Mouse (Mus musculus) gastrocnemius, postnatal 14 days (tissue): Measurements from ENCODE around the gene Erf. TPM values are rescaled to one million over a fixed set of nuclear protein-coding genes. Genes with fewer than 3 reads are reported as not detected.

ENCODE experiments used
- DNase-seq: peaks from one replicate; pipeline ENCODE4 v3.0.0; 2021; ENCODE audit warnings: mixed read lengths
- intact Hi-C: fragments of 180-260 bp; cut with DNase I; formaldehyde crosslinking; loops from one replicate; pipeline ENCODE4 v1.15.1; 2025; ENCODE audit warnings: low total_unique reads
- total RNA-seq, 2 experiments: library from RNA; stranded (reverse); gene quantifications; 2 replicates each; pipeline ENCODE4 v1.2.3; 2021

Gene Erf
- total RNA-seq, 2 experiments from 2014 or later, result 9.8 to 11.8 TPM

DNA sequence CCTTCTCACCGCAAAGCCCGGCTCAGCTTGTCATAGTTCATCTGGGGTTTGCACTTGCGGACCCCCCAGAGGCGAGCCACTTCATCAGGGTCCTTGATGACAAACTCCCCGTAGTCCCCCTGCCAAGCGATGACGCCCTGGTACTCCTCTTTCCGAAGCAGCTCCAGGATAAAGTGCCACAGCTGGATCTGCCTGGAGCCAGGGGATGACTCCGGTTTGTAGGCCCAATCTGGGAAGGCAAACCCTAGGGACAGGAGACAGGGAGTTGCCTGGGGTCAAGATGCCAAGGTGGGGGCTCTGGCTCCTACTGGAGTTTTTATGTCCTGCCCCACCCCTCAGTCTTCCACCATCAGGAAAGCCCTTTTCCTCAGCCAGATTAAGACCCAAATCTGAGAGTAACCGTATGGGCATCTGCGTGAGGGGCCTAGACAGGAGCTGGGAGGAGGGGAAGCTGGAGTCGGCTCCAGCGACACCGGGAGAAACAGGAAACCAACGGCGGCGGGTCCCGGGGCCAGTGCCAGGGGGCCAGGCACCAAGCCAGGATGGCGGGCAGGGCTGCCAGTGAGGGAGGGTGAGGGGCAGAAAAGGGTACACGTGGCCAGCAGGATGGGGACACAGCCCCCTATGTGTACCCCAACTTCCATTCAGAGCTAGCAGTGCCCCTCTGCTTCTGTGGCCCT, 4.3 kb downstream of the Erf start:
- DNase-seq, result no peak
- intact Hi-C loops, result loop anchor here (10.0 kb wide), 1 partner anchor 69 kb away; the partner anchor contains the start of gene Megf8

DNA sequence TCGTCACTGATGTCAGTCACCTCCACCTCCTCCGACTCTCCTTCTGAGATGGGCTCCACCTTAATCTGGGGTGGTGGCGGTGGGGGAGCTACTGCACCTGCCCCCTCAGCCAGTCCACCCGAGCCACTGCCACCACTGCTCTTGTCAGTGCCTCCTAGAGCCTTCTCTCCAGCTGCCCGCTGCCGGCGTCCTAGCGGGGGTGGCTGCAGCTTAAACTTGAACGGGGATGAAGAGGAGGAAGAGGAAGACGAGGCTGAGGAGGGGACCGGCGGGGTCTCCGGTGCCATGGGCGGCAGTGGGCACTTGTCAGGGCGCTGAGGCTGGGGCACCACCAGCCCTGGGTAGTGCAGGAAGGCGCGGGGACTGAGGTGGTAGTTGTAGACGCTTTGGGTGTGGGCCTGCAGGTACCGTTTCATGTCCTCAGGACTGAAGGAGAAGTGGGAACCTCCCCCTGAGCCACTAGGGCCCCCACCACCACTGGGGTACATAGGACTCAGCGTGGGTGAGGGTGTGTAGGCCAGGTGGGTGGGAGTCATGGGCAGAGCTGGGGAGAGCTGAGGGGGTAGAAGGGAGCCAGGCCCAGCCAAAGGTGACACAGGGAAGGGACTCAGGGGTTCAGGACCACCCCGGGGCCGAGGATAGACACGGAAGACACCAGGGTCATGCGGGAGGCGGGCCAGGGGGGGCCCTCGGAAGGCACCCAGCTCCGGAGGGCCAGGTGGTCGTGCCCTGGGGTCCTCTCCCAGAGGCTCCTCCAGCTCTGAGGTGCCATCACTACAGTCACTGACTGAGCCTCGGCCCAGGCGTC, 5.8 kb downstream of the Erf start:
- intact Hi-C loops, result loop anchor here (5.0 to 10.0 kb wide), 2 partner anchors 33 to 70 kb away; partner anchors contain the start of gene Megf8
- no peak for DNase-seq

DNA sequence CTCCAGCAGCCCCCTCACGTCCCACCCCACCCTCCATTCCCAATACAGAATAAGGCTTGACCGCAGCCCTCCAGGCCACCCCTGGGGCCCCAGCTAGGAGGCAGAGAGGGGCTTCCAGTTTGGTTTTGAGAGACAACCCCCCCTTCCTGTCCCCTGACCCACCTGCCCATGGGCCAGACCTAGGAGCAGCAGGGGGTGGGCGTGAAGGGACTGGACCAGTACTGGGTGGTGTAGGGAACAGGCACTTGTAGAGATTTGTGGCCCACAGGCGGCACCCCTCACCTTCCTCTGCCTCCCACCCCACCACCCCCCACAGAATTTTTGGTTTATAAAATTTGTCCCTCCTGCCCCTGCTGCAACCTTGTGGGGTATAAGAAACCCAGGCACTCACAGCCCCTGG, 7.2 kb downstream of the Erf start:
- intact Hi-C loops, result loop anchor here (5.0 to 10.0 kb wide), 2 partner anchors 34 to 71 kb away; partner anchors contain the start of gene Megf8
- no peak for DNase-seq

DNA sequence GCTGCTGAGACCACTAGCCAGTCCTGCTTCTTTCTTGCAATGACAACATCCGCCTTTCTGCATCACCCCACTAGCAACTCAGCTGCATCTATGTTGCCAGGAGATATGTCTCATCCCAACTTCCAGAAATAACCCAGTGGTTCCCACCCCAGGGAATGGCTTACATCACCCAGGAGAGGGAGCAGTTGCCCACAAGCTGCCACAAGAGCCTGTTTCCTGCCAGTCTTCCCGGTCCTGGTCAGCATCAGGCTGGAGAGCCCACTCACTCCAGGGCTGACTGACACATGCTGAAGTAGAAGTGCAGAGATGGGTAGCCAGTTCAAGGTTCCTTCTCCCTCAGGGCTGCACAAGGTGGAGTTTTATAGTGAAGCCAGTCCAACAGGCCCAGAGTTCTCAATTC, 9.5 kb downstream of the Erf start:
- intact Hi-C loops, result loop anchor here (5.0 to 10.0 kb wide), 2 partner anchors 36 to 74 kb away; partner anchors contain the start of gene Megf8
- peak; percentile 62 for DNase-seq

DNA sequence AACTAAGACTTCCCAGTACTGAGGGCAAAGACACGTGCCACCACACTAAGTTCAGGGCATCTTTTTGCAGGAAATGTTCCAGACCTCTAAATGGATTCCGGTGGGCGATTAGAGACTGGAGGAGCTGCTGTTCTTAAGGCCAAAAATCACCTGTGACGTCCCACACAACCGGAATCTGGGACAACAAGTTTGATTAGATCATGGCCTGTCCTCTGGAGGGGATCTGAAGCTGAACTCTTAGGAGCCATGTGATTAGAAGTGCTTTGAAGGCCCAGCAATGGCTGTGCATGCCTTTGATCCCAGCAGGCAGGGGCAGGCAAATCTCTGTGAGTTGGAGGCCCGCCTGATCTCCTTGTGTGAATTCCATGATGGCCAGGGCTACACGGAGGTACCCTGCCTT, 9.9 kb downstream of the Erf start:
- intact Hi-C loops, result loop anchor here (5.0 to 10.0 kb wide), 2 partner anchors 37 to 74 kb away; partner anchors contain the start of gene Megf8
- DNase-seq, result no peak

DNA sequence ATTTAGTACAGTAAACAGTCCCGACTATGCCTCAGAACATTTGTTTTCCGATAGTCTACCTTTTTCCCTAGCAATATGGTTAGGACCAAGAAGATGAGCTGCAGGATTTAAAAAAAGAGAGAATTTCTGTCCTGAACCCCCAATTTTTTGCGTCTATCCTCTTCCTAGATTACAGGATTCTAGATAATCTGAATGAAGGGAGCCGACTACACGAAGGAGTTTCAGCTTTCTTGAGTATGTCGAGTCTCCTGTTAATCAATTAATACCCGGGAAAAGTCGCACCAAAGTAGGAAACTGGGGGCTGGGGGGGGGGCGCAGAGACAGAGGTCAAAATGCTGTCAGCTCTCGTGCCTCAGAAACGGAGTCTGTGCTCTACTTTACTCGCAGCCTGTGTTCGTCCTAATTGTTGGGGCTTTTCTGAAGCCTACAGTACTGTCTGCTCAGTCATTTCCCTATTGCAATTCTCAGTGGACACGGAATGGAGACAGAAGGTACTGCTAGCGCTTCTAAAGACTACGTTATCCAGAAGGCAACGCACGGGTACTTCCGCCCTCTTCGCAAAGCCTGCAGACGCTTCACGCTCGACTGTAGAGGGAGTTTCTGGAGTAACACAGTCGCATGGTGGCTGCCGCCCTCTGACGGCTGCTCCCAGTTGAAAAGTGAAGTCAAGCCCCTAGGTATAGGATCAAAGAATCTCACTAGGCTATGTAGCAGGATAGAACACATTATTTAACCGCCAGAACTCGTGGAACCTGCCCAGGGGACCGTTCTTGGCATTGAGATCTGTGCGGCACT, 11.5 kb downstream of the Erf start:
- DNase-seq, result peak; percentile 82
- intact Hi-C loops, result no loop called here

DNA sequence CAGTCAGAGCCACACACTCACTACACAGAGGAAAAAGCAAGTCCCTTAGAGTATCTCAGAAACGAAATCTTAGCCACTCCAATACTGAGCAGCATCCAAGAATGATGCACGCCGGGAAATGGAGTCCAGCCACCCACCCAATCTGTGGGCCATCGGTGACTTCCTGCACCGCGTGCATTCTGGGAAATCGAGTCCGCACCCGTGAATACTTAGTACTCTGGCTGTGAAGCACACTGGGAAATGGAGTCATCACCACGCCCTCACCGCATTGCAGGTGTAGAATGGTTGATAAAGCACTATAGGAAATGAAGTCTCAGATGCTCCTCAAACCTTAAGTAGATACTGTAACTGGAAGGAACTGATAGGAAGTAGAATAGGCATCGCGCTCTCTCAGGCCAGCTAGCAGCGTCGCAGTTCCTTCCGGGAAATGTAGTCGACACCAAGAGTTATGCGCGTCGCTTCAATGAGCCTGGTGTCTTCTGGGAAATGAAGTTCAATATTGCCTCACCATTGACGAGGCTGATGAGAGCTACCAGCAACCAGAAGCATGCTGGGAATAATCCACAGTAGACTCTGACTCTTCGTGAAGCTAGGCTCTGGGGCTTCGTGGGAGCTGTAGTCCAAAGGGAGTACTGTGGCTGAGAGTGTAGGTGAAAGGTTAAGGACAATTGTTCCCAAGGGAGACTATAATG, 12.4 kb downstream of the Erf start:
- intact Hi-C loops, result no loop called here
- DNase-seq, result peak; percentile 91

DNA sequence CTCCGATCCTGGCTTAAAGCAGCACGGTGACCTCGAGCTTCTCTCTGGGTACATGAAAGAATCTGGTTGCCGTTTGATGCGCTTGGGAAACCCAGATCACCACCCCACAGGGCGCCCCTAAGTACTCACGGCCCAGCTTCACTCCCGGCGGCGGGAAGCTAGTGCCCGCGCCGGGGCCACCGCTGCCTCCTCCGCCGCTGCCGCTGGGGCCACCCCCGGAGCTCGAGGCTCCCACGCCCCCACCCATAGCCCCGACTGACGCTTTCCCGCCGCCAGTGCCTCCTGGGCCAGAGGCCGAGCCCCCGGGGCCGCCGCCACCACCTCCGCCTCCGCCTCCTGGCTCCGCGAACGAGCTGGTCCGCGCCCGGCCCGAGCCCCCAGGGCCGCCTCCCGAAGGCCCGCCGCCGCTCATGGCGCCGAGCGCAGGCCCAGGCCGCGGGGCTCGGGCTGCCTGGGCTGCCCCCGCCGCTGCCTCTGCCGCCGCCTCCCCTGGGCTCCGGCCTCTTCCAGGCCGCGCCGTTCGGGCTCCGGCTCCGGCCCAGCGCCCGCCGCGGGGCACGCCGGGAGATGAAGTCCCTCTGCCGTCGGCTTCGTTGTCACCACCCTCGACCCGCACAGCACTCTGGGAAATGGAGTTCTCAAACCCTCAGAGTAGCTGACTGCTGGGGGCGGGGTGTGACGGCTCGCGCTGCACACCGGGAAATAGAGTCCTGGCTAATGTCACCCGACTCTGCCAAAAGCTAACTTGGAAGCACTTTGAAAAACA, 13.1 kb downstream of the Erf start, which contains the start of gene Gsk3a:
Gsk3a (minus strand) TSS at position 603 of the 766 bp plus-strand sequence.
- peak; percentile 99 for DNase-seq
- intact Hi-C loops, result no loop called here

DNA sequence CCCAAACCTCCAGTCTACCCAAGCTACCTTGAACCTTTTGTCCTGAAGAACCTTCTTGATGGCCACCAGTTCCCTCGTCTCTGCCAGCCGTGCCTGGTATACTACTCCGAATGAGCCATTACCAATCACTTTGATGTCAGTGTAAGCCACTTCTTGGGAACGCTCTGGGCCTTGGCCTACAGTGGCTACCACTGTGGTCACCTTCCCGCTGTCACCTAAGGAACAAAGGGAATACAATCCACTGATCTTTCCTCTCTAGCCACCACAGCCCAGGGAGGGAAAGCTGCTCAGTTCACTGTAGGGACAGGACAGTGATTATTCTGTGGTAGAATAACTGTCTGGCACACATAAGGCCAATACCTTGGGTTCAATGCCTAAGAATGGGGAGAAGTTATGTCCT, 15.0 kb downstream of the Erf start:
- DNase-seq, result no peak
- intact Hi-C loops, result no loop called here

DNA sequence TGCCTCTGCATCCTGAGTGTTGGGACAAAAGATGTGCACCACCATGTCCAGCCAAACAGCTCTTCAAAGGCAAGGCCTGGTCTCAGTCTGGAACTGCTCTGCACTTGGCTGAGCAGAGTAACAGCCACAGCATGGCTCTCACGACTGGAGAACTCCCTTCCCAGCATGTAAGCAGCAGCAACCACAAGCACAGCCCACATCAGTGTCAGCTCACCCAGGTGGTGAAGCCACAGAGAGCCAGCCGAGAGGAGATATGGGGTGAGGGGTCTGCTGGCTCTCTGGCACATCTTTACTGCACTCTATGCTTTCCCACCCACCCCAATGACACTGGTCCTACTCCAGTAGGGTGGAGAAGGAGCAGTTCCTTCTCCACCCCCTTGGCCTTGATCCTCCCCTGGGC, 17.5 kb downstream of the Erf start:
- intact Hi-C loops, result no loop called here

DNA sequence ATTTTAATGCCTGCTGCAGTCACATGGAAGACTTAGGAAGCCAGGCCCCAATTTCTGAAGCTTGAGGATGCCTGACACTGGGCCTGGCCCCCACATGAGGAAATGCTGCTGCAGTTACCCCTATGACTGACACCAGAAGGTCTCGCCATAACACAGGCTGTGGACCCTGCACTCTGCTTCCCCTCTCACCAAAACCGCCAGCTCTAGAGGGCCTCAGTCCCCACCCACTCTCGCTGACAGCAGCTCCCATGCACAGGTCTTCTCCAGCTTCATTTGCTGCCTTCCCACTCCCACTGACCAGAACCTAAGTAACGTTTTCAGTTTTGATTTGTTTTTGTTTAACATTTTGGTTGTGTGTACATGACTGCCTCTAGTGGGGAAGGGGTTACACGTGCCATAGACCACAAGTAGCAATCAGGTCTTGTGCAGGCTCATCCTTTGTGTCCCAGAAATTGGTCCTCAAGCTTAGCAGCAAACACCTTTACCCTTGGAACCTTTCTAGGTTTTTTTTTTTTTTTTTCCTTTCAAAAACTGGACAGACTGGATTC, 18.4 kb downstream of the Erf start:
- intact Hi-C loops, result no loop called here
- DNase-seq, result no peak

More for the DNA sequence above, 17.5 kb downstream of the Erf start:
- no peak for DNase-seq

DNA sequence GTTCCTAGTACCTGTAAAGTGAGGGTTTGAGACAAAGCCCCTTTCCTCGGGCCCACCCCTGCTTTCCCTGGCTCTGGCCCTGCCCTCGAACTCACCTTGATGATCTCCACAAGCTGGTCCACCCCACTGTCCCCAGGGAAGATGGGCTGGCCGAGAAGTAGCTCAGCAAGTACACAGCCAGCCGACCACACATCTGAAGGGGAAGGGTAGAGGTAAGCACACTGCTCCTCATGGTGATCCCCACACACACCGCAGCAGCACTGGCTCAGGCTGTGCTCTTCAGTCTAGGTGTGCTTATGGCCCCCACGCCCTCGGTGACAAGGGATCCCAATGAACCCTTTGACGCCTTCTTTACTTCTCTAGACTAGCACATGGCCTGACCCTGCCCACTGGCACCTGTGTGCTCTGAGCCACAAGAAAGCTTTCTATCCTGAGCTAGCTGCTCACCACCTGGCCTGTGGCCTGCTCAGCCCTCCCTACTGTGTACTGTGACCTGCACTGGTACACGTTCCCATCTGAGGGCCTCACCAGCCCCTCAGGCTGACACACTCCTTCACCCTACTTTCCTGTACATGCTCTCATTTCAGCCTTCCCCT, 19.8 kb downstream of the Erf start:
- DNase-seq, result no peak
- intact Hi-C loops, result no loop called here

DNA sequence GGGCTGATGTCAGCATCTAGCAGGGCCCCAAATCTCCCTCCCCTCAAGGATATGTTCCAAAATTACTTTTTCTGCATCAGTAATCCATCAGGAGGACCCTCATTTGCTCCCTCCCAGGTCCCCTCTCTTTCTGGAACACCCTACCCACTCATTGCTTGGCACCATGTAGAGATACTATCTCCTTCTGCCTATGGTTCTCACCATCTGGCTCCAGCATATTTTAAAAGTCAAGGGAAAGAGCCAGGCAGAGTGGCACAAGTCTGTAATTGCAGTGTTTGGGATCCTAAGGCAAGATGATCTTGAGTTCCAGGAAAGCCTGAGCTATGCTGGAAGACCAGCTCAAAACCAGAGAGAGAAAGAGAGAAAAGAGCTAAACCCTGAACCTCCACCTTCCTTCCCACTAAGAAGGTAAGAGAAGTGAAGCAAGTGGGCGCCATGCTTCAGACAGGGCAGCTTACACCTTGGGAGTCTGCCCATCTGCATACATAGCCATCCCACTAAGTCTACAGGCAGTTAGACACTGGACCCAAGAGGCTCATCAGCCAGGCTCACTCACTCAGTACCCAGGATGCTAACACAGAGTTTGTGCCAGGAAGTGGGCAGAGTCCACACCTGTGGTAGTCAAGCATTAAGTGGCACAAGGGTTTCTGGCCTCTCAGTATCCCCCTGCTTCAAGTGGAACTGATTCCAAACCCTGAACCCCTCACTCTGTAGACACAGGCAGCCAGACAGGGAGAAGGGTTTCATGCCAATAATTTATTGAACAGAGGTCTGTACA, 22.8 kb downstream of the Erf start:
- DNase-seq, result no peak

DNA sequence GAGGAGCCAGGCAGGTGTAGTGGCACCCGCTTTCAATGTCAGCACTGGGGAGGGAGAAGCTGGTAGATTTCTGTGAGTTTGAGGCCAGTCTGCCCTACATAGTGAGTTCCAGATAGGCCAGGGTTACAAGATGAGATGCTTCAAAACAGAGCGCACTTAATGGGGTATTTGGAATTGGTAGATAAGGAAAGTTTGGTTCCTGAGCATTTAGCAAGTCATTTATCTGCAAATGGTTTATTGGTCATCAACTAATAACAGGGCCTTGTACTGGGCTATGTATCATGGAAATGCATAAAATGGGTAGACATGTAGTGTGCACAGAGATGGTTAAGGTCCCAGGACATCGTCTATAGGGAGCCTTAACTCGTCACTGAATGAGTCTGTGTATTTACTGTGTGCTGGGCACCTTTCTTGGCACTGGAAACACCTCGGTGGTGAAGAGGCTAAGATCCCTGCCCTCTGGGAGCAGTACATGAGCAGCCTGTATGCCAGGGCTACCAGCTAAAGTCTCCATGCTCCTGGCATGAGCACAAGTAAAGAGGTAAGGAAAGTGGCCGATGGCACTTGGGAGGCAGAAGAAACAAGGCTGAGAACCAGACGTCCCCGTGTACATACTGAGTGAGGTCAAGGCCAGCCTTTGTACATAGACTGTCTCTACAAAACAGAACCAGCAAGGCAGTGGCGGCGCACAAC, 28.1 kb downstream of the Erf start:
- no peak for DNase-seq
- intact Hi-C loops, result no loop called here

More for the DNA sequence above, 22.8 kb downstream of the Erf start:
- intact Hi-C loops, result no loop called here

DNA sequence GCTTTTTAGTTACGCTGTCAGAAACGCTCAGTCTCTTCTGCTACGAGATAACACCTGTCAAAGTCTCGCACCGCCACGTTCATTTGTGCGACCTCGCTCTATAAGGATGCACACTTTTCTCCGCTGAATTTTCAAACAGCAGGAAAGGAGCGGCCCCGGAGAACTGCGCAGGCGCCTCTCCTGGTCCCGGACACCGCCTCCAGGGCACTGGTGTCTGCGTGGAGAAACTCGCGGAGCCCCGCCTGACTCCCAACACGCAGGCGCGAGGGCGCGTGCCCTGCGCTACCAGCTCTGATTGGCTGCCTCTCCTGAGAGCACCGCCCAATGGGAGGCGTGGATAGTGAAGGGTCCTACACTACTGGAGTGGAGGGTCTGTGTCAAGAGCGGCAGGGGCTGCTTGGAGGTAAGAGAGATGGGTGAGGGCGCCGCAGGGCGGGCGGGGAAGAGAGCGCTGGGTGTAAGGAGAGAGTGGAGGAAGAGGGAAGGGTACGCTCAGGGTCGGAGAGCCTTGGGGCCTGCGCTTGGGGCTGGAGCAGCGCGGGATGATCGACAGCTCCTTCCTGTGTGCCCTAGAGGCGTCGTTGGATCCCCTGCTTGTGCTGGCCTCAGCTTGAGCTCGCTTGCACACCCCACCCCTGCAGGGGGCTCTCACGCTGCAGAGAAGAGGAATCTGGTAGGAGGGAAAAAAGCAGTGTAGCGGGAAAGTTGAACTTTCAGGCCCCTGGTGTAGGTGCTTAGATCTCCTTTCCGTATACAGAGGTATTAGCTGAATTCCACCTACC, 29.3 kb downstream of the Erf start, which contains the start of gene Zfp526:
Zfp526 (plus strand) TSS at position 324 of the 782 bp plus-strand sequence.
- DNase-seq, result peak; percentile 98
- intact Hi-C loops, result no loop called here
